Mouse (Mus musculus): ENCODE results near the gene Ehf.

Gene Ehf

DNA sequence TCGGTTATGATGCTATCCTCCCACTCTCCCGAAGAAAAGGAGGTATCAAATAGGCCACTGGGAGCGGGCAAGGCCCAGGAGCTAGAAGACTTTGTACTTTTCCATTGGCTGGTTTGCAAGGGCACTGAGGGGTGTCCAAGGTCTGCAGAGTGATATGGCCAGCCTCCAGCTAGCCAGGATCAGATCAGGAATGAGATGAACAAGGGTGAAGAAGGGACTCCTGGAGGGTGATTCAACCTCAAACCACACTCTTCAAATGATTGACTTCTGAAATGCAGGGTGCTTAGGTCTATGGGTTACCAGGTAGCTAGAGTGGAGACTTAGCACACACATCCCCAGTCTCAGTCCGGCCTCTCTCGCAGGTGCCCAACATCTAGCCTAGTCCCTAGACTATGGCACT lies 9.3 kb downstream of the Ehf start:
- no peak for DNase-seq

DNA sequence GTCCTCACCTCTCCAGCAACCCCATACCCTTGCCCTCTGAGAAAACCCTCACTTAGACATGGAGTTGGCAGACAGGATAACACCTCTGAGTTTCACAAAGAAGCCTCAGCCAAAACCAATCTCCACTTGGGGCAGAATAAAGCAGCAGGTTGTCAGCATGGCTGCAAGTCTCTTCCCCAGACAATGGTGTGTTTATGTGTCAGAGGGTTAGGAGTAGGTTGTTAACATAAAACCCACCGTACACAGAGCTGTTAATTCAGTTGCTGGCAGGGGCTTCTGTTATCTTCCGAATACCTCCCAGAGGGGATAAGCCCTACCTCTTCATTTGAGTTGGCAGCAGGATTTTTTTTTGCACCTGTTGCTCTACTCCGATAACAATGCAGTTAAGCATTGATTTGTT lies 9.9 kb downstream of the Ehf start:
- no peak for DNase-seq

DNA sequence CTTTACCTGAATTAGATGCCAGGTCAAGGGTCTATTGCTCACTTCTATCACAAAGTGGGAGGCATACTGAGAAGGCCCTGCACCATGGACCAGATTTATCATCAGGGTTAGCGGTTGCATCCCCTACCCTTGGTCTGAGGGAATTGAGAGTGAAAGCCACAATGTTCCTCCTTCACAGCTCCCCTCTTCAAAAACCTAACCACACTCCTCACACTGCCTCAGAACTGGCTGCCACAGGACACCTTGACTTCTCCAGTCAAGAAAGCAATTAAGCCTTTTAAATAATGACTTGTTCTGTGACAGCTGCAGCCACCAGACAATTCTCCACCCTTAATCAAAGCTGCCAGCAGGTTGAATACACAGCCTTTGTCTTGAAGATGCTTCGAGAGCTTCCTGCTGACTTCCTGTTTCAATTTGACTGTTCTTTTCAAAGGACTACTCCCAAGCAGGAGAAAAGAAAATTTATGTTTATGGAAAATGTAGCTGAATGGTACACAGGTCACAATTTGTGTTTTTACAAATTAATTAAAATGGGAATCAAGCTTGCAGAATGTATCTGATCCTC lies 12.3 kb downstream of the Ehf start:
- no peak for DNase-seq

GRCm38 (mm10) chr2:103290167-103290566 lies 12.9 kb downstream of the Ehf start:
- DNase-seq = no peak

DNA sequence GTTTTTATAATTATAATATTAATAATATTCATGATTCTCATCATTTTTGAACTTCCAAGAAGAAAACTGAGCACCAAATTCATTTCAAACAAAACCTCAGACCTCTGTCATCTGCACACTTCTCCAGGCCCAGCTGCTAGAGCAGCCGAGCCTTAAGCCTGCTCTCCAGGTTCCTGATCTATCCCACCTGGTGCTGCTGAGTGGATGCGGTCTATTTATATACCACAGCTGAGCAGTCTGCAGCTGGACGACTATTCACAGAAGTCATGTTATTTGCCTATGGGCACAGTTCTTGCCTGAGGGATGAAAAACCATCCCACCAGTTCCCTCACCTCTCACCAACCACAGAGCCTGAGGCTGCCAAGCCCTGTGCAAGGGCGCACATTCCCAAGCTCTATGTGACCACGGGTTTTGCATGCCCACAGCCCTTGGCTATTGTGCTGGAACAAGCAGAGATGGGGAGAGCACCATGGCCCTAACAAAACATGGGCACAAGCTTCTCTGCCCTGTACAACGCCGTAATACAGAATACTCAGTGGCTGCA lies 13.6 kb downstream of the Ehf start:
- DNase-seq = no peak

- no peak for DNase-seq
These were observed 15.4 kb downstream of the Ehf start for GRCm38 (mm10) chr2:103287716-103288115.

DNA sequence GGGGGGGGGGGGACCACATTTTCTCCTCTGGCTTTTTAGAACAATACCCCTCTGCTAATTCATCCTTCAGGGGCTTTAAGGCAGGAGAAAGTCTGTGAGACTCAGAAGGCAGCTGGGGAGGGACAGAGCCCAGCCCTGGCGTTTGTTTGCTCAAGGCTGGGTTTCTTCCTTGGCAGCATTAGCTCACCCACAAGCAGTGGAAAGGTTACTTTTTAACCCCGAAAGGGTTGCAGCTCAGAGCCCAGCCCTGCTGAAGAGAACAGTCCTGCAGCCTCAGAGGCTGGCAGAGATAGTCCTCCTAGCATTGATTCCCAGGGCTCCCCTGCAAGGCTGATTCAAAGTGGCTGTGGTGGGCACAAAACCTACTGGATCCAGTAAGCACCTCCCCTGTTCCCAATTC lies 17.5 kb downstream of the Ehf start:
- DNase-seq = no peak

- peak; percentile 51 for DNase-seq
These were observed 19.3 kb downstream of the Ehf start for GRCm38 (mm10) chr2:103283730-103284129.

GRCm38 (mm10) chr2:103282184-103282750 lies 20.8 kb downstream of the Ehf start:
- no peak for DNase-seq

DNA sequence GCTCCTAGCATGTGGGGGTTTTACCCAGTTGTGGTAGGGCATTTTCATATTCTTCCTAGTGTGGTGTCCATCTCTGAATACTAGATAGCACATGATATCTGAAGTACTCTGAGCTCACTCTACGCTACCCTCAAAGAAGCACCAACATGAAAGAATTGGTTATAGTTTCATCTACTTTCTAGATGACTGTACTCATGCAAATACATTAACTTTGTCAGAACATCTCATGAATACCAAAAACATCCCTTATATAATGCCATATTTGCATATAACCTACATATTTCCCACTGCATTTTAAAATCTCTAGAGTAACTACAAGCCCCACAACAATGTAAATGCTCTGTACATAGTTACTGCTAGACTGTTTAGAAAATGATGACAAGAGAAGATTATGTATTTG lies 23.2 kb downstream of the Ehf start:
- DNase-seq = no peak

DNA sequence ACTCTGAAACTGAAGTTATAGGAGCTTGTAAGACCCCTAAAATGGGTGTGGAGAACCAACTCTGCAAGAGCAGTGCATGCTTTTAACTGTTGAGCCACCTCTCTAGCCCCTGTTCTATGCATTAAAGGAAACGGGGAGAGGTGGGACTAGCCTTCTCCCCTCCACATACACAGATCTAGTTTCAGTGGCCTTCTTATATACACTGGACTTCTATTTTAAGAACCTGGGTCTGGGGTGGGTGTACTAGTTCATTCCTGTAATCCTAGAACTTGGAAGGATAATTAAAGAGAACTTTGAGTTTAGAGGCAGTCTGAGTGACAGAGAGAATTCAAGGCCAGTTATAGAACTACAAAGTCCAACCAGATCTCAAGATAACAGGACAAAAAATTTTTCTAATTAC lies 24.6 kb downstream of the Ehf start:
- no peak for DNase-seq

DNA sequence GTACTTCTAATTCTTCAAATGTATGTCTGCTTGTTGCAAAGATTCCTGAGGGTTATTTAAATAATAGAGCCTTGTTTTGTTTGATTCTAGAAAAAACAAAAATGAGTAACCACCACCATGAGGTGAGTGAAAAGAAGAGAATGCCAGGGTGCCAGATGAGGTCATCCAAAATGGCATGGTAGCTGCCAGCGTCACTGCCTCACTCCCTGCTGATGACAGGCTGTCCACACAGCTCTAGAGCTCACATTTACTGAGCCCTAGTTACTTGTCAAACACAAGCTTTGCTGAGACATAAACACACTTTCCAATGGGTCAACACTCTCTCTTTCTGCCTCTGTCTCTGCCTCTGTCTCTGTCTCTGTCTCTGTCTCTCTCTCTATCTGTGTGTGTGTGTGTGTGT lies 25.3 kb downstream of the Ehf start:
- DNase-seq = no peak

- DNase-seq = no peak
These were observed 27.6 kb downstream of the Ehf start for GRCm38 (mm10) chr2:103275316-103275960.

DNA sequence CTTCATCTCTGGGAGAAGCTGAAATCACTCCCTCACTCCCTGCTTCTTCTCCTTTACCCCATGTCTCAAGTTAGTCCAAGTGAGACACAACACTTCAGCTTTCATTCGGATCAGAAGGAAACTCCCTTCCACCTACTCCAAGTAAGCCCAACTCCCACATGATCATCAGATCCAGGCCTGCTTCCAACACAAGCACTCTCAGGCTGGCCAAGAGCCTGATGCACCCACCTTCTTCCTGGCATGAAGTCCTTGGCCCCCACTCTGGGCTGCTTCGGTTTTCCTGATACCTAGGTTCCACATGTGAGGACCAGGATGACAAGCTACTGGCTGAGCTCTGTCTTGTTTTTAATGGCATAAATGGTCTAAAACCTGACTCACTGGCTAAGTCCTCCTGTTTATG lies 28.3 kb downstream of the Ehf start:
- DNase-seq = peak; percentile 32

DNA sequence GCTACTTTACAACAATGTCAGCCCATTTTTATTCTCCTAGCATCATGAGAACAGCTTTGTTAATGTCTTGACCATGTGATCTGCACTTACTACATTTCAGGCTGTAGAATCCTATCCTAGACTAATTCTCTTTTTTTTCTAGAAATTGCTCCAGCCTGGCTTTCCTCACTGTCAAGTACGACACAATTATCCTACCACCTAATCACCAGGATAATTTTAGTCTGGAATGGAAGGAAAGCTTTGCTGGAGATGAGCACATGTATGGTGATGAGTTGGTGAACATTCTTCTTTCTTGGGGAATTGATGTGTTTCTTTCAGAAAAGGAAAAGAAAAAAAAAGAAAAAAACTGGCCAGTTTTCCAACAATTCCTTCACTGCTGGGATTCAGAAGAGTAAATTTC lies 28.8 kb downstream of the Ehf start:
- DNase-seq = no peak

- no peak for DNase-seq
These were observed 31.6 kb downstream of the Ehf start for GRCm38 (mm10) chr2:103271481-103271880.

DNA sequence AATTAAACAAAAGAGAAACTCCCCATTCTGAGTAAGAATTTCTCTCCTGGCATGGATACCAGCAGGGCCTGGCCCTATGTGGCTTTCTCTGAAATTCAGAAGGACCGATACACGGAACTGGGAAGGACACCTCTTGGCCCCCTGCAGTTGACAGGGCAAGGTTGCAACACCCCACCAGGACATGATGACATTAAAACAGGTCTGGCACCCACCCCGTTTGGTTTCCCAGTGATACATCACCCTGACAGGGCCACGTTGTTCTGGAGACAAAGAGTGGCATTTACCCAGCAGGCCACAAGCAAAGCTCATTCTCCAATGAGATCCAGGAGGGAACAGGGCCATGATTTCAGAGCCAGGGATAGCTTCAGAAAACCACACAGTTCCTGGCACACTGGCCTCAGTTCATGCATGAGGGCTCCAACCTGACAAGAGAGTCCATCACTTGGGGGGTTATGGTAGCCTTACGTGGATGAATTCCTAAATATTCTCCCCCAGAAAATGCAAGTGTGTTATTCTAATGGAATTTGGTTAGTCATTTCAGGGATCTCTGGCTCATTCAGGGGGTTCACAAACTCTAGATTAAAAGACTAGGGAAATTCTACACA lies 32.4 kb downstream of the Ehf start:
- DNase-seq = no peak

GRCm38 (mm10) chr2:103239086-103239485 lies 64.0 kb downstream of the Ehf start:
- DNase-seq = no peak

GRCm38 (mm10) chr2:103226781-103227180 lies 76.3 kb downstream of the Ehf start:
- no peak for DNase-seq

DNA sequence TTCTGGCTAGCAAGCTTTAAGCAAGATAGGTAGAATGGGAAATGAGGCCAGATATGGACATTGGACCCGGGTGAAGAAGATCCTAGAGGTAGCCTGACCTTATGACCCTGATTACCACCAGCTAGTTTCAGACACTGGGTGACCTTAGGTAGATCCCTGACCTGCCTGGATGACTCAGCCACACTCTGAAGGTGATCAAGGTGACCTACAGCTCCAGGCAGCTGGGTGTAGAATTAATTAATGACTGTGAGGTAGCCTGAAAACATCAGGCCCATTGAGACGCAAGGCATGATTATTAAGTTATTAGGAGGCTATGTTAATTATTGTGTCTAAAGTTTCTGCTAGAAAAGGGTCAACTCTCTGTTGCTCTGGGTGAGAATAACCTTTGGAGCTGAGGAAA lies 82.2 kb downstream of the Ehf start:
- no peak for DNase-seq

DNA sequence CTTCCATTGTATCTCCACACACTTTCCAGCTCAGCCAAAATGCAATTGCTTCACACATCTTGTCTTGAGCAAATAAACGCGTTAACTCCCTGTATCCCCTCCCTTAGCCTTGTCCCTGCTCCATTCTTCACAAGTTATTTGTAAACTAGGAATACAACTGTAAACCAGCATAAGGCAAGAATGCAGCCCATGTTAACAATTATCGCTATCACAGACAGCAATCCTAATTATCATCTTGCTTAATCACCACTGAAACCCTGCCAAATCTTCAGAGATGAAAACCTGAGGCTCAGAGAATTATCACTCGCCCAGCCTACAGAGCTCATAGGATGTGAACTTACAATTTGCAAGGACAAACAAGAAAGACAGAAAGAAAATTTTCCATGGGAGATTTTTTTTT lies 84.8 kb downstream of the Ehf start:
- DNase-seq = no peak

- DNase-seq = no peak
These were observed 87.3 kb downstream of the Ehf start for GRCm38 (mm10) chr2:103215801-103216200.

DNA sequence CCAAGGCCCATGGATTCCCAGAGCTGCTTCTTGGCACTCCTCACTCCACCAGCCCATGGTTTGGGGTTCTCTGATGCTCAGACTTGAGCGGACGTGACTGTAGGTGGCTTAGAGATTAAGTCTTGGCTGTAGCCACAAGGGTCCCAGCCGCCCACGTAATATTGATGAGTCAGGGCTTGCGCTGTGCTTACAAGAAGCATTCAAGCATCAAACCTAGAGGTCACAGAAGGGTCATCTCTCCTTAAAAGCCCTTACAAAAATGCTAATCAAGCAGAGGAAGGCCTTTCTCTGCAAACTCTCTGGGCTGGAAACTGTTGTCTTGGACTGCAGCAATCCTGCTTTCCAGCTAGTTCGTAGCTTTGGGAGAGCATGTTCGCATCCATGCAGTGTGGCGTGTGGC lies 88.2 kb downstream of the Ehf start:
- no peak for DNase-seq

GRCm38 (mm10) chr2:103213547-103213946 lies 89.5 kb downstream of the Ehf start:
- no peak for DNase-seq

All from lung, postnatal 14 days (tissue).